Mouse (Mus musculus) myocyte (in vitro differentiated cells): ENCODE results near the gene Eef1akmt2.

ENCODE experiments used
- MAX ChIP-seq: IDR thresholded peaks from one replicate; pipeline ENCODE4 v1.6.1; 2011; ENCODE audit warnings: low read depth, mild to moderate bottlenecking, control low read depth
- POLR2A ChIP-seq: IDR thresholded peaks from one replicate; pipeline ENCODE4 v1.6.1; 2011; ENCODE audit warnings: low read depth, mild to moderate bottlenecking, control low read depth, moderate library complexity; ENCODE audit not compliant: insufficient read length

GRCm38 (mm10) chr7:132887019-132887804, 34.7 kb upstream of the Eef1akmt2 start:
- no peak for TF ChIP-seq MAX
- no peak for TF ChIP-seq POLR2A
